Mouse (Mus musculus) heart, postnatal 0 days (tissue): ENCODE data around the gene Ypel1. TPM values are rescaled to one million over a fixed set of nuclear protein-coding genes. Genes with fewer than 3 reads are reported as not detected.

Source experiments
- ATAC-seq: fragments of 200-750 bp; cut with Nextera tagmentation; 2 replicates; pipeline ENCODE4 v1.8.0; 2017; ENCODE audit warnings: low read depth, moderate number of reproducible peaks, moderate library complexity; ENCODE audit not compliant: insufficient read depth
- DNase-seq: peaks from one replicate; pipeline ENCODE4 v3.0.0-alpha.2; 2016; ENCODE audit warnings: low spot score
- H3K27ac ChIP-seq: fragments of 300-500 bp; sonication (generic); 2 replicates; pipeline ENCODE4 v1.5.1; 2014; ENCODE audit warnings: low read depth, mild to moderate bottlenecking
- H3K27me3 ChIP-seq: fragments of 300-500 bp; sonication (generic); 2 replicates; pipeline ENCODE4 v1.6.1; 2014; ENCODE audit warnings: low read length, mixed read lengths; ENCODE audit not compliant: control insufficient read depth, insufficient read depth
- H3K36me3 ChIP-seq: fragments of 300-500 bp; sonication (generic); replicated peaks from 2 replicates; pipeline ENCODE4 v1.6.1; 2014; ENCODE audit warnings: low read length, mixed read lengths; ENCODE audit not compliant: control insufficient read depth, insufficient read depth
- H3K4me1 ChIP-seq: fragments of 300-500 bp; sonication (generic); 2 replicates; pipeline ENCODE4 v1.6.1; 2014; ENCODE audit warnings: antibody characterized with exemption; ENCODE audit not compliant: control insufficient read depth, insufficient read depth
- H3K4me2 ChIP-seq: fragments of 300-500 bp; sonication (generic); 2 replicates; pipeline ENCODE4 v1.6.1; 2014; ENCODE audit warnings: low read depth, mild to moderate bottlenecking, low read length, moderate library complexity
- H3K4me3 ChIP-seq: fragments of 300-500 bp; sonication (generic); 2 replicates; pipeline ENCODE4 v1.5.1; 2014; ENCODE audit warnings: low read depth, low read length
- H3K9ac ChIP-seq: fragments of 300-500 bp; sonication (generic); replicated peaks from 2 replicates; pipeline ENCODE4 v1.6.1; 2014; ENCODE audit warnings: low read depth, low read length, mixed read lengths
- H3K9me3 ChIP-seq: fragments of 300-500 bp; sonication (generic); replicated peaks from 2 replicates; pipeline ENCODE4 v1.6.1; 2016; ENCODE audit warnings: low read length; ENCODE audit not compliant: control insufficient read depth
- CTCF ChIP-seq: IDR thresholded peaks from 2 replicates; pipeline ENCODE4 v1.5.1; 2016; ENCODE audit warnings: antibody characterized with exemption, control low read depth, low read depth
- EP300 ChIP-seq: IDR thresholded peaks from 2 replicates; pipeline ENCODE4 v1.6.1; 2016; ENCODE audit warnings: antibody characterized with exemption, low read depth
- WGBS: fragments of 180-500 bp; shearing (Covaris S2); extraction: QIAGEN DNeasy Blood & Tissue Kit; methylation state at CpG from one replicate; pipeline ENCODE4 v1.1.7; 2014; 5-methylcytosine and 5-hydroxymethylcytosine counted together
- polyA plus RNA-seq: library from polyadenylated mRNA; unstranded; fragments of >200 nt; fragmentation: Nextera tagmentation; extraction: Ambion mirVana; gene quantifications from 2 replicates; pipeline ENCODE4 v1.2.1, GENCODE M21; 2015
- total RNA-seq: library from RNA; depleted of rRNA; stranded (reverse); fragments of >200 nt; gene quantifications from 2 replicates; pipeline ENCODE4 v1.2.3, GENCODE M21; 2014; ENCODE audit warnings: low replicate concordance

Ypel1 gene
- total and polyA plus RNA-seq, 2 experiments from 2014 or later, result 3.5 to 7.5 TPM

DNA sequence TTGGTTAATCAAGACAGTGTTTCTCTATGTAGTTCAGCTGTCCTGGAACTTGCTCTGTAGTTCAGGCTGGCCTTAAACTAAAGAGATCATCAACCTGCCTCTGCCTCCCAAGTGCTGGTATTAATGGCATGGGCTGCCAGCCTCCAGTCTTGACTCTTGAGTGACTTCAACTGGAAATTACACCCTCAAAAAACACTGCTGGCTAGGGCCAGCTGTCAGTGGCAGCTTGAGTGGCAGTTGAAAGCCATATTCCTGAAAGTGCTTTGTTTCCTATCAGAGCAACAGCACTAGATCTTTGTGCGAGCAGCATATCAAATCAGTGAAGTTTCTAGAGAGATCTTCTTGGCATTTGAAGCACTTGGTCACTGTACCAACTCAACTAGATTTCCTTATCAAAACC lies 28.1 kb upstream of the Ypel1 start:
- no peak overlapping the region for H3K27ac ChIP-seq
- TF ChIP-seq CTCF (no peak), EP300 (no peak)
- H3K4me2 ChIP-seq, result no peak overlapping the region
- WGBS, result 95% methylated on average over 1 of the region's 1 CpGs
- H3K9me3 ChIP-seq, result no peaks in the 10 kb centered on the region
- no peaks in the 10 kb centered on the region for H3K4me1 ChIP-seq
- ATAC-seq, result no peak
- peaks cover 87% of the 10 kb centered on the region for H3K36me3 ChIP-seq
- DNase-seq, result no peak
- H3K9ac ChIP-seq, result no peak overlapping the region
- no peaks in the 10 kb centered on the region for H3K27me3 ChIP-seq
- no peak overlapping the region for H3K4me3 ChIP-seq

DNA sequence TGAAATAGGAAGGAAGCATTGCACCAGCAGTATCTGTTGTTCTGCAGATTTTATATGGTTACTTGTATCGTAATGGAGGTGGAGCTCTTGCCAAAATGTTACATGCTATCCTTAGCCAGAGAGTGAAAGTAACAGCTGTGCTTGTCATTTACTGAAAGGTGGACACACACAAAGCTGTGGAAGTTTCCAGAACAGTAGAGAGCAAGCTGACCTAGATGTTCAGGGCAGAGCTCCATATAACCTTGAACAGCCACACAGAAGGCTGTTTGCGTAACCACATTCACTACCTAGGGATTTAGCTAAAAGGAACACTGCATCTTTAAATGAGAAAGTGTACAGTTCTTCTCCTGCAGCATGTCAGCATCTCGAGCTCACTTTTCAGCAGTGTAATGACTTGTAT lies 25.2 kb upstream of the Ypel1 start:
- peaks cover 78% of the 10 kb centered on the region for H3K36me3 ChIP-seq
- no peak for ATAC-seq

DNA sequence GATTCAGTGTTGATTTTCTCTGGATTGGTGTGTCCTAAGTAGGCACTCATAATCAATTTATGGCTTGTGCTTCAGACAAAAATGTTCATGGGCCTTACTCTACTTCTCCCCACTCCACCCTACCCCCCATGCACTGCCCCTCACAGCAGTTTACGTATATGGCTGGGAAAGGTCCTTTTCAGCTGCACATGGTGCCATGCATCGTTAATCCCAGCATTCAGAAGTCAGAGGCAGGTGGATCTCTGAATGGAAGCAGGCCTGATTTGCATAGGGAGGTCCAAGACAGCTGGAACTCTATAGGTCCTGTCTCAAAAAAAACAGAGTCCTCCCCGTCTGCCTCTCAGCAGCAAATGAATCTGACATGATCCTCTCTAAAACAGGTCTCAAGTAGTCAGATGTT lies 24.2 kb upstream of the Ypel1 start:
- Histone ChIP-seq H3K27me3 (no peaks in the 10 kb centered on the region), H3K36me3 (peaks cover 70% of the 10 kb centered on the region), H3K9ac (no peak overlapping the region), H3K4me1 (no peaks in the 10 kb centered on the region), H3K4me3 (no peak overlapping the region), H3K9me3 (no peaks in the 10 kb centered on the region), H3K4me2 (no peak overlapping the region), H3K27ac (no peak overlapping the region)
- TF ChIP-seq EP300 (no peak), CTCF (no peak)
- WGBS, result 89% methylated on average over 3 of the region's 3 CpGs
- DNase-seq (no peak), ATAC-seq (no peak)

More for the DNA sequence above, 25.2 kb upstream of the Ypel1 start:
- Histone ChIP-seq H3K4me2 (no peak overlapping the region), H3K4me3 (no peak overlapping the region), H3K27me3 (no peaks in the 10 kb centered on the region), H3K9ac (no peak overlapping the region), H3K4me1 (no peaks in the 10 kb centered on the region), H3K27ac (no peak overlapping the region), H3K9me3 (no peaks in the 10 kb centered on the region)
- no peak for DNase-seq
- TF ChIP-seq EP300 (no peak), CTCF (no peak)
- WGBS, result 79% methylated on average over 3 of the region's 3 CpGs

DNA sequence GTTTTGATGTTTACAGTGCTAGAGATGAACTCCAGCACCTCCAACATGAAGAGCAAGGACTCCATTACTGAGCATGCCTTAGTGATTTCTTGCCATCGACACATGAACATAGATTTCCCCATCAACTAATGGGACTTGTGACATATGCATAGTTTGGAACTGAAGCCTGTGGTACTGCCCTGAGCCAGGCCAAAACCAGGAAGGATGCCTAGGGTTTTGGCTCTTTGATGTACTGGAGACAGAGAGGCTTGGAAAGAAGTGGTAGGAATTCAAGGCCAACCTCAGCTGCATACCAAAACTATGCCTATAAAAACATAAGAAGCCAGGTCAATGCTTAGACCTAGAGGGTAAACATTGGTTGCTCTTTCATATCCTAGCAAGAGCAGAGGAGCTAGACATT lies 19.6 kb upstream of the Ypel1 start:
- no peak overlapping the region for H3K4me3 ChIP-seq

DNA sequence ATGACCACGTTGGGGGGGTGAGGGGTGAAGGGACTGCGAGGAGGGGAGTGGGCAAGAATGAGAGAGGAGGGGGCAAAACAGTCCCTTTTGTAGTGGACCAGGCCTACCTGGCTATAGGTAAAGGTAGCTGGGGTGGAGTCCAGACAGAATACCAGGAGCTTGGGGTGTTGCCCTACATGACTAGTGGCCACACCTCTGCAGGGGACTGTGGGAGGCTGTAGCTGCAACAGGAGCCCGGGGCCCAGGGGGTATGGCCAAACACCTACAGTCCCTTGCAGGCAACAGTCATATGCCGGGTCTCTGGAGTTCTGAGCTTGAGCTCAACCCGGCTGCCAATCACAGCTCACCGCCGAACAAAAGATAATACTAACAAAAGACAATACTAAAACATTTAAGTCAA lies 17.4 kb upstream of the Ypel1 start:
- Histone ChIP-seq H3K27ac (no peak overlapping the region), H3K9ac (no peak overlapping the region), H3K4me1 (no peaks in the 10 kb centered on the region), H3K4me3 (no peak overlapping the region), H3K27me3 (no peaks in the 10 kb centered on the region), H3K9me3 (no peaks in the 10 kb centered on the region), H3K36me3 (peaks cover 18% of the 10 kb centered on the region), H3K4me2 (no peak overlapping the region)
- ATAC-seq (no peak), DNase-seq (no peak)
- TF ChIP-seq EP300 (no peak), CTCF (no peak)
- WGBS, result 65% methylated on average over 7 of the region's 7 CpGs

More for the DNA sequence above, 19.6 kb upstream of the Ypel1 start:
- Histone ChIP-seq H3K4me2 (no peak overlapping the region), H3K9me3 (no peaks in the 10 kb centered on the region), H3K27ac (no peak overlapping the region), H3K4me1 (no peaks in the 10 kb centered on the region), H3K36me3 (peaks cover 31% of the 10 kb centered on the region), H3K9ac (no peak overlapping the region), H3K27me3 (no peaks in the 10 kb centered on the region)
- 97% methylated on average over 1 of the region's 1 CpGs for WGBS
- ATAC-seq (no peak), DNase-seq (no peak)
- TF ChIP-seq EP300 (no peak), CTCF (no peak)

DNA sequence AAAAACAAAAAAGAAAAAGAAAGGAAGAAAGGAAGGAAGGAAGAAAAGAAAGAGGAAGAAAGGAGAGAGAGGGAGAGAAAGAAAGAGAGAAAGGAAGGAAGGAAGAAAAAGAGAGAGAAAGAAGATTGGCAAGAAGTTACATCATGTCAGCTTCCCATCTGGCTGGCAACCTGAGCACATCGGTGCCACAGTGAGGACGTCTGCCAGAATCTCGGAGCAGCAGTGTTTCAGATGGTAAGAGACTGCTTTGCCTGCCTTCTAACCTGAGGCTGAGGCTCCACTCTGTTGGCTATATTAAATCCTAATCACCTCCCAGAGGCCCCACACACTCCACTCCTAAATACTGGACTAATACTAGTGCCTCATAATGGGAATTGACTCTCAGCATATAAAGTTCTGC lies 15.6 kb upstream of the Ypel1 start:
- WGBS, result 80% methylated on average over 3 of the region's 3 CpGs
- Histone ChIP-seq H3K4me1 (no peaks in the 10 kb centered on the region), H3K9ac (no peak overlapping the region), H3K27ac (no peak overlapping the region), H3K4me2 (no peak overlapping the region), H3K9me3 (no peaks in the 10 kb centered on the region), H3K36me3 (peaks cover 1% of the 10 kb centered on the region; the same call in 1 of the 2 replicates), H3K27me3 (no peaks in the 10 kb centered on the region), H3K4me3 (no peak overlapping the region)
- TF ChIP-seq EP300, result no peak
- no peak for TF ChIP-seq CTCF
- DNase-seq (no peak), ATAC-seq (no peak)
